Mouse (Mus musculus) liver, adult 10 weeks (tissue): ENCODE data around the gene Olfr561. TPM values are rescaled to one million over a fixed set of nuclear protein-coding genes. Genes with fewer than 3 reads are reported as not detected.

Source experiments
- polyA plus RNA-seq: library from polyadenylated mRNA; stranded (reverse); fragments of 350-450 nt; fragmentation: Illumina TruSeq; extraction: RNeasy Lipid Tissue Mini Kit (QIAGEN cat#74804); gene quantifications from one replicate; pipeline ENCODE4 v1.2.3, GENCODE M21; 2014; ENCODE audit warnings: low read depth, low replicate concordance

The Olfr561 gene
- polyA plus RNA-seq, result not detected

GRCm38 (mm10) chr7:102770921-102771320 lies at the start of gene Olfr561:
Olfr561 (plus strand) TSS chr7:102771221.

GRCm38 (mm10) chr7:102727391-102727790 lies 43.6 kb upstream of the Olfr561 start, which contains the start of gene Olfr559:
Olfr559 (minus strand) TSS chr7:102727491.

GRCm38 (mm10) chr7:102759266-102759665 lies 11.8 kb upstream of the Olfr561 start, which contains the start of the genes Olfr560 and Olfr78:
Olfr560 (minus strand) TSS chr7:102759366.
Olfr78 (minus strand) TSS chr7:102759471.

GRCm38 (mm10) chr7:102803180-102803579 lies 32.2 kb downstream of the Olfr561 start, which contains the start of gene Olfr564:
Olfr564 (plus strand) TSS chr7:102803480.

Other genes with a start within 250 kb of the Olfr561 start
- not detected for gene Olfr547, start 236.5 kb upstream of the Olfr561 start, polyA plus RNA-seq
- not detected for gene Olfr548-ps1, start 230.3 kb upstream of the Olfr561 start, polyA plus RNA-seq
- not detected for gene Olfr549, start 221.4 kb upstream of the Olfr561 start, polyA plus RNA-seq
- 7.4 TPM for gene Trim21, start 205.7 kb upstream of the Olfr561 start, polyA plus RNA-seq
- not detected for gene Olfr550, start 199.8 kb upstream of the Olfr561 start, polyA plus RNA-seq
- not detected for gene Olfr551, start 179.3 kb upstream of the Olfr561 start, polyA plus RNA-seq
- not detected for gene Olfr552, start 173.5 kb upstream of the Olfr561 start, polyA plus RNA-seq
- gene Olfr553, start 153.0 kb upstream of the Olfr561 start, polyA plus RNA-seq, result not detected
- gene Olfr554, start 132.8 kb upstream of the Olfr561 start, polyA plus RNA-seq, result not detected
- not detected for gene Olfr555, start 112.4 kb upstream of the Olfr561 start, polyA plus RNA-seq
- gene Olfr556, start 106.3 kb upstream of the Olfr561 start, polyA plus RNA-seq, result not detected
- 2.0 TPM for gene Trim68, start 83.9 kb upstream of the Olfr561 start, polyA plus RNA-seq
- gene Olfr557, start 75.3 kb upstream of the Olfr561 start, polyA plus RNA-seq, result not detected
- not detected for gene Olfr558, start 69.0 kb upstream of the Olfr561 start, polyA plus RNA-seq
- gene Olfr33, start 52.2 kb upstream of the Olfr561 start, polyA plus RNA-seq, result not detected
- gene Olfr559, start 43.7 kb upstream of the Olfr561 start, polyA plus RNA-seq, result not detected
- not detected for gene Olfr560, start 11.9 kb upstream of the Olfr561 start, polyA plus RNA-seq
- not detected for gene Olfr78, start 11.8 kb upstream of the Olfr561 start, polyA plus RNA-seq
- gene Olfr564, start 32.3 kb downstream of the Olfr561 start, polyA plus RNA-seq, result not detected
- gene Olfr566, start 87.5 kb downstream of the Olfr561 start, polyA plus RNA-seq, result not detected
- gene Olfr568, start 105.9 kb downstream of the Olfr561 start, polyA plus RNA-seq, result not detected
- gene Olfr569, start 119.7 kb downstream of the Olfr561 start, polyA plus RNA-seq, result not detected
- not detected for gene Olfr570, start 123.4 kb downstream of the Olfr561 start, polyA plus RNA-seq
- gene Olfr571, start 146.3 kb downstream of the Olfr561 start, polyA plus RNA-seq, result not detected
- not detected for gene Olfr572, start 153.2 kb downstream of the Olfr561 start, polyA plus RNA-seq
- gene Olfr573-ps1, start 171.4 kb downstream of the Olfr561 start, polyA plus RNA-seq, result not detected
- gene Olfr574, start 177.2 kb downstream of the Olfr561 start, polyA plus RNA-seq, result not detected
- gene Olfr575, start 187.6 kb downstream of the Olfr561 start, polyA plus RNA-seq, result not detected
- gene Olfr576, start 191.4 kb downstream of the Olfr561 start, polyA plus RNA-seq, result not detected
- gene Olfr577, start 204.7 kb downstream of the Olfr561 start, polyA plus RNA-seq, result not detected
- not detected for gene Olfr578, start 218.1 kb downstream of the Olfr561 start, polyA plus RNA-seq